Mouse (Mus musculus) MEL (cell line): ENCODE data around the gene 0610012G03Rik.

Experiments used
- E2F4 ChIP-seq: IDR thresholded peaks from 2 replicates; pipeline ENCODE4 v1.6.1; 2011; ENCODE audit warnings: low read depth, low read length, improper control_type of control experiment, borderline replicate concordance
- MAFK ChIP-seq: IDR thresholded peaks from 2 replicates; pipeline ENCODE4 v1.6.1; 2011; ENCODE audit warnings: low read depth, mild to moderate bottlenecking, low read length, improper control_type of control experiment, borderline replicate concordance

GRCm38 (mm10) chr16:31935091-31935979 is 13.0 kb downstream of the 0610012G03Rik start:
- no peak for TF ChIP-seq MAFK
- no peak for TF ChIP-seq E2F4
